Mouse (Mus musculus) adipose tissue, adult 10 weeks (tissue): Measurements from ENCODE around the gene Cdk11b. TPM values are rescaled to one million over a fixed set of nuclear protein-coding genes. Genes with fewer than 3 reads are reported as not detected.

Source experiments
- polyA plus RNA-seq: library from polyadenylated mRNA; stranded (reverse); fragments of 350-450 nt; fragmentation: Illumina TruSeq; extraction: RNeasy Lipid Tissue Mini Kit (QIAGEN cat#74804); gene quantifications from one replicate; pipeline ENCODE4 v1.2.3, GENCODE M21; 2014; ENCODE audit warnings: low read depth, low replicate concordance

The Cdk11b gene
- polyA plus RNA-seq = 63.7 TPM

GRCm38 (mm10) chr4:155624338-155625291, at the start of gene Cdk11b:
TSS of gene Cdk11b (plus strand) at chr4:155624854.

GRCm38 (mm10) chr4:155601091-155601996, 23.3 kb upstream of the Cdk11b start, which contains the start of gene Slc35e2:
TSS of gene Slc35e2 (plus strand) at chr4:155601416.

GRCm38 (mm10) chr4:155645308-155645707, 20.7 kb downstream of the Cdk11b start, which contains the start of gene Gm10563:
TSS of gene Gm10563 (minus strand) at chr4:155645408.

GRCm38 (mm10) chr4:155653086-155653450, 28.4 kb downstream of the Cdk11b start, which contains the start of gene Mmp23:
TSS of gene Mmp23 (minus strand) at chr4:155653384.

GRCm38 (mm10) chr4:155668689-155669597, 44.3 kb downstream of the Cdk11b start, which contains the start of gene Mib2:
TSS of gene Mib2 (minus strand) at chr4:155669198.

GRCm38 (mm10) chr4:155694111-155694481, 69.4 kb downstream of the Cdk11b start, which contains the start of gene Fndc10:
TSS of gene Fndc10 (plus strand) at chr4:155694342.

Other genes with a start within 250 kb of the Cdk11b start
- 0.89 TPM for gene Gabrd, start 226.7 kb upstream of the Cdk11b start, polyA plus RNA-seq
- gene Cfap74, start 215.7 kb upstream of the Cdk11b start, polyA plus RNA-seq = 4.4 TPM
- gene Tmem52, start 155.7 kb upstream of the Cdk11b start, polyA plus RNA-seq = 5.8 TPM
- gene Gnb1, start 133.5 kb upstream of the Cdk11b start, polyA plus RNA-seq = 273 TPM
- gene Nadk, start 62.5 kb upstream of the Cdk11b start, polyA plus RNA-seq = 135 TPM
- 26.1 TPM for gene Slc35e2, start 23.4 kb upstream of the Cdk11b start, polyA plus RNA-seq
- gene Gm10563, start 20.6 kb downstream of the Cdk11b start, polyA plus RNA-seq = not detected
- gene Mmp23, start 28.5 kb downstream of the Cdk11b start, polyA plus RNA-seq = 32.0 TPM
- 31.0 TPM for gene Mib2, start 44.3 kb downstream of the Cdk11b start, polyA plus RNA-seq
- gene Fndc10, start 69.5 kb downstream of the Cdk11b start, polyA plus RNA-seq = 18.7 TPM
- gene Ssu72, start 79.9 kb downstream of the Cdk11b start, polyA plus RNA-seq = 69.1 TPM
- gene Tmem240, start 109.9 kb downstream of the Cdk11b start, polyA plus RNA-seq = 0.89 TPM
- 33.3 TPM for gene Atad3a, start 136.2 kb downstream of the Cdk11b start, polyA plus RNA-seq
- gene Vwa1, start 149.8 kb downstream of the Cdk11b start, polyA plus RNA-seq = 15.1 TPM
- 5.9 TPM for gene Tmem88b, start 161.0 kb downstream of the Cdk11b start, polyA plus RNA-seq
- 2.4 TPM for gene Ankrd65, start 165.6 kb downstream of the Cdk11b start, polyA plus RNA-seq
- gene Mrpl20, start 178.0 kb downstream of the Cdk11b start, polyA plus RNA-seq = 111 TPM
- gene Ccnl2, start 187.6 kb downstream of the Cdk11b start, polyA plus RNA-seq = 107 TPM
- 96.0 TPM for gene Aurkaip1, start 206.4 kb downstream of the Cdk11b start, polyA plus RNA-seq
- gene Mxra8, start 214.8 kb downstream of the Cdk11b start, polyA plus RNA-seq = 87.1 TPM
- 63.2 TPM for gene Dvl1, start 222.5 kb downstream of the Cdk11b start, polyA plus RNA-seq
- gene Tas1r3, start 238.5 kb downstream of the Cdk11b start, polyA plus RNA-seq = 0.24 TPM
- gene Cptp, start 244.6 kb downstream of the Cdk11b start, polyA plus RNA-seq = 15.3 TPM
- gene Ints11, start 244.7 kb downstream of the Cdk11b start, polyA plus RNA-seq = 20.0 TPM